Mouse (Mus musculus) E14TG2a.4 (cell line): Measurements from ENCODE around the gene Acap1.
A peak's percentile ranks its signal among the peaks of the same experiment; 100 is the strongest.
"Not testable (repeated sequence)": the region's sequence is repeated elsewhere in the genome, so short reads cannot be mapped to it uniquely, and the experiment has no call there.

ENCODE experiments used
- H3K27me3 ChIP-seq: 2 replicates; pipeline ENCODE4 v1.6.1; 2014; ENCODE audit warnings: low read length, control low read depth; ENCODE audit not compliant: insufficient read depth
- H3K36me3 ChIP-seq: 2 replicates; pipeline ENCODE4 v1.6.1; 2014; ENCODE audit warnings: low read length, control low read depth; ENCODE audit not compliant: insufficient read depth
- H3K4me1 ChIP-seq: replicated peaks from 2 replicates; pipeline ENCODE4 v1.6.1; 2014; ENCODE audit warnings: low read depth, low read length, control low read depth
- H3K4me3 ChIP-seq: replicated peaks from 2 replicates; pipeline ENCODE4 v1.5.1; 2014; ENCODE audit warnings: mild to moderate bottlenecking, low read length
- H3K9me3 ChIP-seq: 2 replicates; pipeline ENCODE4 v1.6.1; 2014; ENCODE audit warnings: low read length, control low read depth
- CTCF ChIP-seq: conservative IDR thresholded peaks from 2 replicates; pipeline ENCODE4 v1.5.1; 2014; ENCODE audit warnings: low read length
- NANOG ChIP-seq: IDR thresholded peaks from 2 replicates; pipeline ENCODE4 v1.6.1; 2014; ENCODE audit warnings: borderline replicate concordance, low read length, mixed read lengths
- POU5F1 ChIP-seq: IDR thresholded peaks from 2 replicates; pipeline ENCODE4 v1.6.1; 2014; ENCODE audit warnings: low read length, borderline replicate concordance

Gene Acap1

GRCm38 (mm10) chr11:69918118-69918517 is 22.8 kb upstream of the Acap1 start:
- Histone ChIP-seq H3K9me3 (no peaks in the 10 kb centered on the region), H3K36me3 (peaks cover 63% of the 10 kb centered on the region), H3K4me3 (peak overlapping the region; percentile 98), H3K27me3 (no peaks in the 10 kb centered on the region), H3K4me1 (peaks cover 70% of the 10 kb centered on the region)
- TF ChIP-seq POU5F1 (no peak), NANOG (no peak), CTCF (no peak)

- Histone ChIP-seq H3K4me1 (peaks cover 70% of the 10 kb centered on the region), H3K27me3 (no peaks in the 10 kb centered on the region), H3K4me3 (peak overlapping the region; percentile 98; the same call in 1 of the 2 replicates), H3K36me3 (peaks cover 70% of the 10 kb centered on the region), H3K9me3 (no peaks in the 10 kb centered on the region)
- no peak for TF ChIP-seq POU5F1
- TF ChIP-seq CTCF, result no peak
- TF ChIP-seq NANOG, result no peak
Measured at GRCm38 (mm10) chr11:69917379-69917948, 22.1 kb upstream of the Acap1 start.

GRCm38 (mm10) chr11:69916652-69917378 is 21.5 kb upstream of the Acap1 start:
- Histone ChIP-seq H3K4me1 (peaks cover 70% of the 10 kb centered on the region), H3K4me3 (peak overlapping the region; percentile 98; the same call in 1 of the 2 replicates), H3K36me3 (peaks cover 76% of the 10 kb centered on the region)
- H3K27me3 ChIP-seq, H3K9me3 ChIP-seq: not testable (repeated sequence)

- H3K27me3 ChIP-seq, result no peaks in the 10 kb centered on the region
- peaks cover 85% of the 10 kb centered on the region for H3K36me3 ChIP-seq
- H3K4me1 ChIP-seq, result peaks cover 79% of the 10 kb centered on the region
- TF ChIP-seq CTCF (peak; percentile 25), POU5F1 (no peak), NANOG (no peak)
- H3K9me3 ChIP-seq, result no peaks in the 10 kb centered on the region
- H3K4me3 ChIP-seq, result peak overlapping the region; percentile 90; the same call in 1 of the 2 replicates
Measured at GRCm38 (mm10) chr11:69915667-69916627, 20.6 kb upstream of the Acap1 start.

- Histone ChIP-seq H3K27me3 (no peaks in the 10 kb centered on the region), H3K4me3 (peak overlapping the region; percentile 90), H3K36me3 (peaks cover 91% of the 10 kb centered on the region), H3K4me1 (peaks cover 87% of the 10 kb centered on the region), H3K9me3 (no peaks in the 10 kb centered on the region)
- TF ChIP-seq CTCF, result no peak
- TF ChIP-seq NANOG, result no peak
- no peak for TF ChIP-seq POU5F1
Measured at GRCm38 (mm10) chr11:69914917-69915430, 19.6 kb upstream of the Acap1 start.

GRCm38 (mm10) chr11:69914372-69914764 is 19.0 kb upstream of the Acap1 start:
- H3K4me1 ChIP-seq, result peaks cover 85% of the 10 kb centered on the region
- peaks cover 91% of the 10 kb centered on the region for H3K36me3 ChIP-seq
- peak overlapping the region; percentile 90 for H3K4me3 ChIP-seq
- TF ChIP-seq CTCF, result no peak
- TF ChIP-seq NANOG, result no peak
- no peak for TF ChIP-seq POU5F1
- no peaks in the 10 kb centered on the region for H3K27me3 ChIP-seq
- no peaks in the 10 kb centered on the region for H3K9me3 ChIP-seq

GRCm38 (mm10) chr11:69913554-69914371 is 18.4 kb upstream of the Acap1 start, which contains the start of gene Gps2:
Gene Gps2, plus strand, starts transcription at chr11:69913888.
- peaks cover 91% of the 10 kb centered on the region for H3K36me3 ChIP-seq
- H3K9me3 ChIP-seq, result no peaks in the 10 kb centered on the region
- TF ChIP-seq NANOG, result no peak
- peaks cover 79% of the 10 kb centered on the region for H3K4me1 ChIP-seq
- peak within 1 kb of the TSS; percentile 90 for H3K4me3 ChIP-seq
- no peaks in the 10 kb centered on the region for H3K27me3 ChIP-seq
